Comparison of ENCODE assay signal across 8 mouse cellular contexts in the genomic region with DNA sequence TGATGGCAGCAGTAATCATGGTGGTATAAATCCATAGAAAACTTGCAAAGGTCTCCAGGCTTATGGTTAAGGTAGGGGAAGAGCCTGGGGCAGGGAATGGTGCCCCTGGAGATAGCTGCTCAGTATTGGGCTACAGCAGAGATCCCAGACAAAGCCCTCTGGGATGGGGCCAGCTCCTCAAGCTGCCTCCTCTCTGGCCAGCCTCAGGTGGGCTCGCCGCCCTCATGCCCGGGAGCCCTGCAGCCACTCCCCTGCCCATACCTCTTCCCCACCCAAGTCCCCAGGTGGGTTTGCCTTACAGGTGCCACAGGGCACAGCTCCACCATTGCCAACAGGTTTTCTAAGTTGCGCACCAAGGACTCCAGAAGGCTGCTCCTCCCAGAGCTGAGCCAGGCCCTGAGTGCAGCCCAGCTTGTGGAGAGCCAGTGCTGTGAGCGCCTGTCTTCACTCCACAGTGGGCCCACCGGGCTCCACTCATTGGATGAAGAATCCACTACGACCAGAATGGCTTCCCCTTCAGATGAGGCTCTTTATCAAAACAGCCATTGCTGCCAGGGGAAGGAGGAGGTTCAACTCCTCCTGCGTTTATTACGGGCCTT. TPM values are rescaled to one million over a fixed set of nuclear protein-coding genes. Genes with fewer than 3 reads are reported as not detected.
DNase-seq lines count a peak whose midpoint lies in the region; ATAC-seq and TF ChIP-seq lines count a peak whose summit lies in the region.

No protein-coding gene starts in this region.

- peak; percentile 36 to 55 for DNase-seq in adrenal gland, adult (ENCODE audit: inconsistent age in 2 of 2, low spot score in 1 of 2)
- no peak for DNase-seq in adrenal gland, postnatal 4 days (ENCODE audit: low spot score in 2 of 2)
- no peak for DNase-seq in lung, postnatal 0 days (ENCODE audit: low spot score)
- DNase-seq in lung, postnatal 10 days = no peak
- DNase-seq in embryo, embryonic 10.5 days (ENCODE audit: low spot score) = no peak

- no peak for TF ChIP-seq POLR2A in olfactory bulb, adult 2 months (IDR thresholded peaks at IDR 0.05; ENCODE audit: insufficient read depth, low read depth, low read length)

- H3K9ac ChIP-seq in lung, postnatal 0 days (replicated peaks; ENCODE audit: low read depth) = no peak overlapping the region
- no peak overlapping the region for H3K9ac ChIP-seq in intestine, postnatal 0 days (ENCODE audit: low read depth, low read length)

- no peaks in the 10 kb centered on the region for H3K9me3 ChIP-seq in lung, postnatal 0 days (ENCODE audit: low read length)
- H3K9me3 ChIP-seq in intestine, postnatal 0 days (ENCODE audit: control insufficient read depth) = no peaks in the 10 kb centered on the region

- H3K4me3 ChIP-seq in lung, postnatal 0 days (ENCODE audit: low read depth, low read length) = no peak overlapping the region
- no peak overlapping the region for H3K4me3 ChIP-seq in intestine, postnatal 0 days (ENCODE audit: low read depth, low read length)
- H3K4me3 ChIP-seq in olfactory bulb, adult 2 months (ENCODE audit: insufficient read depth, low read depth, low read length) = no peak overlapping the region

- peaks cover 26% of the 10 kb centered on the region for H3K36me3 ChIP-seq in lung, postnatal 0 days (ENCODE audit: insufficient read depth, low read length)
- H3K36me3 ChIP-seq in intestine, postnatal 0 days (ENCODE audit: control insufficient read depth, insufficient read depth) = peaks cover 49% of the 10 kb centered on the region

- no peak for TF ChIP-seq EP300 in lung, postnatal 0 days (IDR thresholded peaks at IDR 0.05)

- H3K4me1 ChIP-seq in lung, postnatal 0 days (ENCODE audit: insufficient read depth, low read depth, low read length) = peaks cover 16% of the 10 kb centered on the region
- H3K4me1 ChIP-seq in intestine, postnatal 0 days (replicated peaks; ENCODE audit: control insufficient read depth, insufficient read depth, low read length) = 0 out of 2 replicates have a peak, but pooled peaks cover 3% of the 10 kb centered on the region
- peaks cover 86% of the 10 kb centered on the region for H3K4me1 ChIP-seq in olfactory bulb, adult 2 months (ENCODE audit: control insufficient read depth, insufficient read depth, low read length)

- peak overlapping the region; percentile 90; the same call in 1 of the 2 replicates for H3K27ac ChIP-seq in lung, postnatal 0 days (ENCODE audit: low read length)
- H3K27ac ChIP-seq in intestine, postnatal 0 days (ENCODE audit: low read depth, low read length) = peak overlapping the region; percentile 84
- peak overlapping the region; percentile 85 for H3K27ac ChIP-seq in olfactory bulb, adult 2 months (ENCODE audit: insufficient read depth, low read depth, low read length)

- no peak overlapping the region for H3K4me2 ChIP-seq in lung, postnatal 0 days (replicated peaks; ENCODE audit: low read depth, low read length)
- no peak overlapping the region for H3K4me2 ChIP-seq in intestine, postnatal 0 days (replicated peaks; ENCODE audit: low read depth)

- TF ChIP-seq CTCF in lung, postnatal 0 days (IDR thresholded peaks at IDR 0.05) = no peak
- TF ChIP-seq CTCF in intestine, postnatal 0 days (IDR thresholded peaks at IDR 0.05; ENCODE audit: low read depth) = no peak
- no peak for TF ChIP-seq CTCF in olfactory bulb, adult 2 months (IDR thresholded peaks at IDR 0.05; ENCODE audit: insufficient read depth, low read depth, low read length)

- no peaks in the 10 kb centered on the region for H3K27me3 ChIP-seq in lung, postnatal 0 days (replicated peaks; ENCODE audit: insufficient read depth, low read length)
- H3K27me3 ChIP-seq in intestine, postnatal 0 days (replicated peaks; ENCODE audit: control insufficient read depth, insufficient read depth, low read length) = no peaks in the 10 kb centered on the region

- ATAC-seq in lung, postnatal 0 days = no peak
- no peak for ATAC-seq in intestine, postnatal 0 days
- no peak for ATAC-seq in erythroid progenitor cell, adult 5-6 weeks (replicated peaks; ENCODE audit: low FRiP score, poor library complexity, severe bottlenecking)

- 77% methylated on average over 9 of the region's 9 CpGs for WGBS in lung, postnatal 0 days
- 71% methylated on average over 9 of the region's 9 CpGs for WGBS in intestine, postnatal 0 days
- WGBS in olfactory bulb, adult 2 months = 45% methylated on average over 9 of the region's 9 CpGs

RNA-seq across cellular contexts. Expression of a gene that starts 18.9 kb away (rescaled TPM):
- 10 to 100 TPM; 63.9 to 66.3 TPM for total RNA-seq in adrenal gland, postnatal 4 days (2021)
- 19.8 and 24.4 TPM in 2 replicates for polyA plus RNA-seq in lung, postnatal 0 days (2015; fragmentation: Nextera tagmentation; extraction: Ambion mirVana)
- polyA plus RNA-seq in intestine, postnatal 0 days (2015; fragmentation: Nextera tagmentation; extraction: Ambion mirVana) = 25.6 and 27.4 TPM in 2 replicates
- polyA plus RNA-seq in olfactory bulb, adult 2 months (2012; ENCODE audit: insufficient read depth, insufficient read length, low replicate concordance, missing spikeins) = not detected in 2 replicates
- 27.2 and 34.2 TPM in 2 replicates for total RNA-seq in erythroid progenitor cell, adult 5-6 weeks (2015; ENCODE audit: low replicate concordance)
- 30.4 and 32.7 TPM in 2 replicates for total RNA-seq in erythroid progenitor cell, adult 5-6 weeks (2017; ENCODE audit: low replicate concordance)

RNA-seq across cellular contexts. Expression of a gene that starts 53.4 kb away (rescaled TPM):
- total RNA-seq in adrenal gland, postnatal 4 days (2021) = 10 to 100 TPM; 59.7 to 80.6 TPM
- 21.2 and 28.1 TPM in 2 replicates for polyA plus RNA-seq in lung, postnatal 0 days (2015; fragmentation: Nextera tagmentation; extraction: Ambion mirVana)
- 11.5 and 17.8 TPM in 2 replicates for polyA plus RNA-seq in intestine, postnatal 0 days (2015; fragmentation: Nextera tagmentation; extraction: Ambion mirVana)
- 264 TPM in 1 of 2 replicates, not detected in the other for polyA plus RNA-seq in olfactory bulb, adult 2 months (2012; ENCODE audit: insufficient read depth, insufficient read length, low replicate concordance, missing spikeins)
- 0.72 and 3.8 TPM in 2 replicates for total RNA-seq in erythroid progenitor cell, adult 5-6 weeks (2015; ENCODE audit: low replicate concordance)
- 1.9 TPM in 1 of 2 replicates, not detected in the other for total RNA-seq in erythroid progenitor cell, adult 5-6 weeks (2017; ENCODE audit: low replicate concordance)

Comparison
In these comparisons a context has a peak if more than half of its experiments do, and no peak if none do; other contexts are left out.
1. DNase-seq: peak in adrenal gland, adult (2 of 2); none in adrenal gland, postnatal 4 days (0 of 2), lung, postnatal 0 days (single experiment), lung, postnatal 10 days (single experiment) and embryo, embryonic 10.5 days (single experiment).
2. Peak in every context shown above with its lines, with median percentiles within 50 percentile points of each other: H3K27ac ChIP-seq.